Mouse (Mus musculus): ENCODE measurements around the gene Vsig8. TPM values are rescaled to one million over a fixed set of nuclear protein-coding genes. Genes with fewer than 3 reads are reported as not detected.

Vsig8 gene
- polyA plus RNA-seq, 1 experiment, result 0.65 TPM

DNA sequence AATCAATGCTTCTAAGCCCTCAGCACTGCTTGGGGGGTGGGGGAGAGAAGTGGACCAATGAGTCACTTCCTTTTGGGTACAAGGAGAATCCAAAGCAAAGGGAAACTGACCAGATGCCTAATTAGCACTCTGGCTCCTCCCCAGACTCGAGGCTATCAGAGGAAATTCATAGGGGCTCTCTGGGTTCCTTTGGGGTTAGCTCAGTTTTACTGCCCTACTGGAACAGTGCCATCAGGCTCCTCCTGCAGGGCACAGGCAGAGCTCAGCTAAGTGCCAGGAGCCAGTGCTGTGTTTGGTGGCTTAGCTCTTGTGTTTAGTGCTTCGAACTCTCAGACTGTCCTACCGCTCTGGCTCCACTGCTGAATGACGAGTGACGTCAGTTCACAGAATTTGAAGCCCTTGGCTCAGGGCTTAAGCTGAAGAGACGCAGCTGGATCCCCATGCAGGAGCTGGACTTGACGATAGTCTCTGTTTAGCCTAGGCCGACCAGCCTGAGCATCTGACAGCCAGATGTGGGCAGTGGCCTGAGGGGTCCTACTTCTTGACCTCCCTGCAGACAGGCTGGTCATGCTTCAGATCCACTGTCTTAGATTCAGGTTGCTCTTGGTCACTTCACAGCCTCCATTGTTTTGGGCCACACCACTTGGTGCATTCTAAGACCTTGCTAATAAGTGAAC, 25.1 kb upstream of the Vsig8 start:
- Histone ChIP-seq H3K27me3 (ENCODE audit: control insufficient read depth, insufficient read depth, low read length) (no peaks in the 10 kb centered on the region), H3K4me3 (replicated peaks; ENCODE audit: insufficient read depth, low read depth, low read length) (no peak overlapping the region), H3K4me1 (ENCODE audit: control insufficient read depth, insufficient read depth, low read length) (peaks cover 4% of the 10 kb centered on the region), H3K27ac (ENCODE audit: insufficient read depth, low read length) (no peak overlapping the region)
- WGBS, result 62% methylated on average over 8 of the region's 8 CpGs
- no peak for DNase-seq
- TF ChIP-seq CTCF (IDR thresholded peaks at IDR 0.05; ENCODE audit: borderline replicate concordance, insufficient read depth, low read depth, low read length), result no peak
- TF ChIP-seq POLR2A (IDR thresholded peaks at IDR 0.05; ENCODE audit: borderline replicate concordance, insufficient read depth, low read length), result no peak

DNA sequence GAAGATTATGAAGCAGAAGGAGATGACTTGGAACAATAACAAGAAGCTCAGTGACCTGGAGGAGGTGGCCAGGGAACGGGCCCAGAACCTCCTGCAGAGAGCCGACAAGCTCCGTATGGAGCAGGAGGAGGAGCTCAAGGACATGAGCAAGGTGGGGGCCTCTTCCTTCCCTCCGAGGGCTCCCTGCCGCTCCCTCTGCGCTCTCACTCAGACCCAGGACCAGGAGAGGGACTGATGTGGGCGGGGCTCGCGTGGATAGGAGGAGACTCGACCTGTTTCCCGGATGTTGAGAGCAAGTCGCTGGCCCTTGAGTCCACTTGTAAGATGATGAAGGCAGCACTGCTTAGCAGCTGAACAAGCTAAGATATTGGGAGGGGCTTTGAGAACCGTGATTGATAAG, 23.2 kb upstream of the Vsig8 start:
- DNase-seq, result peak; percentile 72 to 76
- H3K27me3 ChIP-seq (ENCODE audit: control insufficient read depth, insufficient read depth, low read length), result no peaks in the 10 kb centered on the region
- TF ChIP-seq POLR2A (IDR thresholded peaks at IDR 0.05; ENCODE audit: borderline replicate concordance, insufficient read depth, low read length) (no peak), CTCF (IDR thresholded peaks at IDR 0.05; ENCODE audit: borderline replicate concordance, insufficient read depth, low read depth, low read length) (no peak)
- H3K4me3 ChIP-seq (replicated peaks; ENCODE audit: insufficient read depth, low read depth, low read length), result peak overlapping the region; percentile 29
- H3K27ac ChIP-seq (ENCODE audit: insufficient read depth, low read length), result 0 out of 2 replicates have a peak overlapping the region, but pooled peaks have one; percentile 16
- H3K4me1 ChIP-seq (ENCODE audit: control insufficient read depth, insufficient read depth, low read length), result peaks cover 4% of the 10 kb centered on the region
- 5% methylated on average over 13 of the region's 13 CpGs for WGBS

DNA sequence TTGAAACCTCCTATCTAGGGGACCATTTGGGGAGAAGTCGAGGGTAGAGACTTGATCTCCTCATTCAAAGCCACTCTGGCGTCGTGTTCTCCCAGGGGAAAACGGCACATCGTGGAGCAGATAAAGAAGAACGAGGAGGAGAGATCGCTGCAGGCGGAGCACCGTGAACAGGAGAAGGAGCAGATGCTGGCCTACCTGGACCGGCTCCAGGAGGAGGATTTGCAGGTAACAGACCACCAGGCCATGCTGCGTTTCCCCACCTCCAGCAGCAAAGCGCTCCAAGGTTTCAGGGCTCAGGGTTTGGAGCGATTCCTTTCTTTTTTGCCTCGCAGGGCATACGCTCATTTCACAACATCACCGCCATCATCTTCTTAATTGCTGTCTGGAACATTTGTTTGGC, 20.6 kb upstream of the Vsig8 start:
- H3K27me3 ChIP-seq (ENCODE audit: control insufficient read depth, insufficient read depth, low read length), result no peaks in the 10 kb centered on the region

DNA sequence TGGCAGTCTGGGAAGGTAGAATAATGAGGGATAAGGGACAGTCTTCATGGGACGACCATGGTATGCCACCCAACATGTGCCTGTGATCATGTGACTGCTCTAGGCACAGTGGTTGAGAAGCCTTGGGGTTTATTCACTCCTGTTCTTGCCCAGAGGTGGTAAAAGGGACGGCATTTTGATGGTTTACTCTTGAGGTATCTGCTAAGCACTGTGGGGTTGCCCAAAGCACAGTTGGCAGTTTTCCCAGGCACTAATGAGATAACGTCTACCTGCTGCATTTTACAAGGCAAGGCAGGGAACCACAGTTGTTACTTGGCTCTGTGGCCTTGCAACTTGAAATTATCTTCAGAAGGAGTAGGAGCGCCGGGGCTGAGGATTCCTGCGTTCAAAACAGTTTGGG, 15.9 kb upstream of the Vsig8 start:
- DNase-seq, result no peak
- no peaks in the 10 kb centered on the region; the same call in 1 of the 2 replicates for H3K27me3 ChIP-seq (ENCODE audit: control insufficient read depth, insufficient read depth, low read length)
- H3K4me1 ChIP-seq (ENCODE audit: control insufficient read depth, insufficient read depth, low read length), result peaks cover 4% of the 10 kb centered on the region
- H3K27ac ChIP-seq (ENCODE audit: insufficient read depth, low read length), result no peak overlapping the region
- no peak for TF ChIP-seq POLR2A (IDR thresholded peaks at IDR 0.05; ENCODE audit: borderline replicate concordance, insufficient read depth, low read length)
- TF ChIP-seq CTCF (IDR thresholded peaks at IDR 0.05; ENCODE audit: borderline replicate concordance, insufficient read depth, low read depth, low read length), result no peak
- WGBS, result 33% methylated on average over 6 of the region's 6 CpGs
- H3K4me3 ChIP-seq (replicated peaks; ENCODE audit: insufficient read depth, low read depth, low read length), result no peak overlapping the region

More for the DNA sequence above, 20.6 kb upstream of the Vsig8 start:
- Histone ChIP-seq H3K27ac (ENCODE audit: insufficient read depth, low read length) (no peak overlapping the region), H3K4me1 (ENCODE audit: control insufficient read depth, insufficient read depth, low read length) (peaks cover 4% of the 10 kb centered on the region), H3K4me3 (replicated peaks; ENCODE audit: insufficient read depth, low read depth, low read length) (no peak overlapping the region)
- TF ChIP-seq POLR2A (IDR thresholded peaks at IDR 0.05; ENCODE audit: borderline replicate concordance, insufficient read depth, low read length) (no peak), CTCF (IDR thresholded peaks at IDR 0.05; ENCODE audit: borderline replicate concordance, insufficient read depth, low read depth, low read length) (no peak)
- DNase-seq, result no peak
- 49% methylated on average over 16 of the region's 16 CpGs for WGBS

DNA sequence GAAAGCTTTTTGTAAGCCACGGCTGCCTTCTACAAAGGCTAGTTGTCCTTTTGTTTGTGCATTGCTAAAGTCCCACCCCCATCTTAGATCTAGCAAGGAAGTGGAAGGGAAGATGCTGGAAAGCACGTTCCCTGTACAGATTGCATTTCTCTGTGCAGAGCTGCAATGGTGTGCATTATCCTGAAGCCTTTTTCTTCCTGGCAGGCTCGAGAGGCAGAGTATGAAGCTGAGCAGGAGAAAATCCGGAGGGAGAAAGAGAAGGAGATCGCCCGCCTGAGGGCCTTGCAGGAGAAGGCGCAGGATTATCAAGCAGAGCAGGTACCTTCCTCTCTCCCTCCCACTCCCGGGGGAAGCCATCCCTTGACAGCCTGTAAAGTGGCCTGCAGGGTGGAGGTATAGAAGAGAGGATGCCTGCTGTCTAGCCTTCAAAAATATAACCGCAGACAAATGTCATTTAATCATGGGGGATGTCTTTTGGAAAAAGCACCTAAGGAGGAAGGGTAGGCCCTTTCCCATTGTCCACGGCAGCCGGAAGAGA, 15.4 kb upstream of the Vsig8 start:
- 65% methylated on average over 11 of the region's 11 CpGs for WGBS
- Histone ChIP-seq H3K4me3 (replicated peaks; ENCODE audit: insufficient read depth, low read depth, low read length) (no peak overlapping the region), H3K27me3 (ENCODE audit: control insufficient read depth, insufficient read depth, low read length) (no peaks in the 10 kb centered on the region; the same call in 1 of the 2 replicates), H3K4me1 (ENCODE audit: control insufficient read depth, insufficient read depth, low read length) (no peaks in the 10 kb centered on the region; the same call in none of the 2 replicates), H3K27ac (ENCODE audit: insufficient read depth, low read length) (no peak overlapping the region)
- TF ChIP-seq CTCF (IDR thresholded peaks at IDR 0.05; ENCODE audit: borderline replicate concordance, insufficient read depth, low read depth, low read length), result no peak
- TF ChIP-seq POLR2A (IDR thresholded peaks at IDR 0.05; ENCODE audit: borderline replicate concordance, insufficient read depth, low read length), result no peak
- DNase-seq, result no peak

DNA sequence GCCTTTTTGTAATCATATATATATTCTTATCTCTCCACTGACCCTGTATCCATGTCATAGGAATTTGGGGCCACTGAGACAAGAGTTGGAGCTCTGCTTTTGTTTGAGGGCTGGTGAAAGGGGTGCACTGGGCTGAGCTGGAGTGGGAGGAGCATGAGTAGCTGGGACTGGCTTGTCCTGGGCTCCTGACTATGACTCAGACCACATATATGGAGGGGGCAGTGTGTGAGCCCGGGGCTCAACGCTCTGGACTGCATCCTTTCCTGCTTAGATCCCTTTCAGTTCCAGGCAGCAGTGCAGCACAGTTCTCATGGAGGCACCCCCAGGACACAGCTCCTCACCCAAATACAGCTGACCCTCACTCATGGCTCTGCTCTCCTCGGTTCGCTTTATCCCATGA, 9.7 kb upstream of the Vsig8 start:
- TF ChIP-seq CTCF (IDR thresholded peaks at IDR 0.05; ENCODE audit: borderline replicate concordance, insufficient read depth, low read depth, low read length), result no peak
- no peak for TF ChIP-seq POLR2A (IDR thresholded peaks at IDR 0.05; ENCODE audit: borderline replicate concordance, insufficient read depth, low read length)
- 86% methylated on average over 4 of the region's 4 CpGs for WGBS

DNA sequence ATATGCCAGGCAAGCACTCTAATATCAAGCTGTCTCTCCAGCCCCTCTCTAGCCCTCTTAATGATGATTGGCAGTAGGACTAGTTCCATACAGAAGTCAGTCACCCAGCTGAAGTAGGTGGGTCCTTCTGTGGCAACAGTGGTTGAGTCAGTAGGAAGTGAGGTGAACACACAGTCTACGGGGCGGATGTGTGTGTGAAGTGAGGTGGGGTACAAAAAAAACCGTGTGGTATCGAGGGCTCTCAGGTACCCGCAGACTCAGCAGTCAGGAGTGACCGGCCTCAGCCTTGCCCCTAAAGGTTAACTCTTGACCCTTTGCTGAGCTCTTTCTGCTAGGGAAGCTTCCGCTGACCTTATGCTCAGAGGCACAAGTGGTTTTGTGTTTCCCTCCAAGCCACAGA, 7.2 kb upstream of the Vsig8 start:
- H3K4me1 ChIP-seq (ENCODE audit: control insufficient read depth, insufficient read depth, low read length), result no peaks in the 10 kb centered on the region
- TF ChIP-seq POLR2A (IDR thresholded peaks at IDR 0.05; ENCODE audit: borderline replicate concordance, insufficient read depth, low read length) (no peak), CTCF (IDR thresholded peaks at IDR 0.05; ENCODE audit: borderline replicate concordance, insufficient read depth, low read depth, low read length) (no peak)
- no peaks in the 10 kb centered on the region; the same call in 1 of the 2 replicates for H3K27me3 ChIP-seq (ENCODE audit: control insufficient read depth, insufficient read depth, low read length)
- no peak overlapping the region for H3K4me3 ChIP-seq (replicated peaks; ENCODE audit: insufficient read depth, low read depth, low read length)
- WGBS, result 81% methylated on average over 7 of the region's 7 CpGs
- H3K27ac ChIP-seq (ENCODE audit: insufficient read depth, low read length), result no peak overlapping the region
- no peak for DNase-seq

More for the DNA sequence above, 9.7 kb upstream of the Vsig8 start:
- no peak for DNase-seq
- no peaks in the 10 kb centered on the region; the same call in 1 of the 2 replicates for H3K27me3 ChIP-seq (ENCODE audit: control insufficient read depth, insufficient read depth, low read length)
- H3K4me1 ChIP-seq (ENCODE audit: control insufficient read depth, insufficient read depth, low read length), result no peaks in the 10 kb centered on the region
- no peak overlapping the region for H3K27ac ChIP-seq (ENCODE audit: insufficient read depth, low read length)
- H3K4me3 ChIP-seq (replicated peaks; ENCODE audit: insufficient read depth, low read depth, low read length), result no peak overlapping the region

DNA sequence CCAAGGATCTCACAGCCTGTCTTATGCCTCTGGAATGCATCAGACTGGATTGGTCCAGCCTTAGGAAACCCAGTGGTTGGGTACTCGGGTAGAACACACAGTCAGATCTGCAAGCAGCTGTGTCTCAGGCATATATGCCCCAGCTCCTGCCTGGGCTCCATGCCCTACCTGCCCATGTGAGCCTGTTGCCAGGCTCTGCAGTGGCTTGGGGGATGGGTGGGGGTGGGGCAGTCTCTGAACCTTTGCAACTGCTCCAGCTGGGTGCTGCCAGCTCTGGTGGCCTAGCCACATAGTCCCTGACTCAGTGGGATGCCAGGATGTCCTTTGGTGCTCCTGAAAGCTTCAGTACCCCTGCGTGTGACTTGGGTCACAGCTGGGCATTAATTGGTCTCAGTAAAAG, 6.4 kb upstream of the Vsig8 start:
- no peak for DNase-seq
- Histone ChIP-seq H3K27ac (ENCODE audit: insufficient read depth, low read length) (no peak overlapping the region), H3K4me1 (ENCODE audit: control insufficient read depth, insufficient read depth, low read length) (no peaks in the 10 kb centered on the region), H3K27me3 (ENCODE audit: control insufficient read depth, insufficient read depth, low read length) (no peaks in the 10 kb centered on the region; the same call in 1 of the 2 replicates), H3K4me3 (replicated peaks; ENCODE audit: insufficient read depth, low read depth, low read length) (no peak overlapping the region)
- WGBS, result 24% methylated on average over 2 of the region's 2 CpGs
- TF ChIP-seq POLR2A (IDR thresholded peaks at IDR 0.05; ENCODE audit: borderline replicate concordance, insufficient read depth, low read length), result no peak
- TF ChIP-seq CTCF (IDR thresholded peaks at IDR 0.05; ENCODE audit: borderline replicate concordance, insufficient read depth, low read depth, low read length), result no peak

Data from cerebellum, adult 2 months (tissue).